Mouse (Mus musculus): Measurements from ENCODE around the gene Stmn1. TPM values are rescaled to one million over a fixed set of nuclear protein-coding genes. Genes with fewer than 3 reads are reported as not detected.

Stmn1 gene
- polyA plus RNA-seq, 1 experiment from 2014 or later = 1,880 TPM

DNA sequence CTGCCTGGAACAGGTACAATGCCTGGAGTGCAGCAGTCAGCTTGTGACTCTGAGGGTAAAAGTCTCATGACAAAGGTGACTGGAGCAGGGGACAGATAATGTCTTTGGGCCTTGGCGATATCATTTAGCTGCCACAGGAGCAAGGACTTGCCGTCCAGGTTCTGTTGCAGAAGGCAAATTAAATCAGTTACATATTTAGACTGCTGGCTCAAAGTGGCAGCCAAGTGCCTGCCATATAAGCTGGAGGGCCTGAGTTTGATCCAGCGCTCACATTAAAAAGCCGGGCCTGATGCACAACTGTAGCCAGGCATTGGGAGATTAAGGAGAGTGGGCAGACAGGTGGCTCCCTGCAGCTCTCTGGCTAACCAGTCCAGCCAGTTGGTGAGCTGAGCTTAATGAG is 11.7 kb downstream of the Stmn1 start:
- Histone ChIP-seq H3K36me3 (ENCODE audit: control insufficient read depth, insufficient read depth, low read length) (peaks cover 15% of the 10 kb centered on the region), H3K4me1 (ENCODE audit: control insufficient read depth, insufficient read depth, low read length) (no peaks in the 10 kb centered on the region), H3K27me3 (ENCODE audit: control insufficient read depth, insufficient read depth, low read length) (0 out of 2 replicates have a peak, but pooled peaks cover 4% of the 10 kb centered on the region), H3K4me2 (replicated peaks; ENCODE audit: low read depth, low read length) (no peak overlapping the region), H3K27ac (ENCODE audit: low read depth, low read length) (no peak overlapping the region), H3K9me3 (ENCODE audit: control insufficient read depth, low read length) (no peaks in the 10 kb centered on the region), H3K9ac (ENCODE audit: low read depth, low read length) (no peak overlapping the region), H3K4me3 (ENCODE audit: low read length) (no peak overlapping the region)
- 88% methylated on average over 4 of the region's 4 CpGs for WGBS
- no peak for ATAC-seq (ENCODE audit: low FRiP score, low TSS enrichment)

DNA sequence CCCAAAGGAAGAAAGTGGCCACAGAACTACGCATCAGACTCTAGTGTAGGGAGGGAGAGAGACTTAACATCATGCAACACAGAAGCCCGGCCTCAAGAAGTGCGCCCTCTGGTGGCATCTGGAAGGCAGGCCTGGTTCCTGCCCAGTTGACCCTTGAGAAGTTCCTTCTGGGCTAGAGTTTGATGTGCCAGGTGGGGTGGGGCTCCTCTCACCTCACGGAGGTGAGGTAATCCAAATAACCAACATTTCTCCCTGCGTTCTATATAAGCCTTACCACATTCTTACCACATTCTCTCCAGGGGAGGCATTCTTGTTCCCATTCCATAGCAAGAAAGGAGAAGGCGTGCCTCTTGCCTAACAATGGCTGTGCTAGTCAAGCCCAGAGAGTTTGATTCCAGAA is 12.7 kb downstream of the Stmn1 start:
- Histone ChIP-seq H3K4me1 (ENCODE audit: control insufficient read depth, insufficient read depth, low read length) (no peaks in the 10 kb centered on the region), H3K9ac (ENCODE audit: low read depth, low read length) (no peak overlapping the region), H3K27me3 (ENCODE audit: control insufficient read depth, insufficient read depth, low read length) (0 out of 2 replicates have a peak, but pooled peaks cover 4% of the 10 kb centered on the region), H3K4me2 (replicated peaks; ENCODE audit: low read depth, low read length) (no peak overlapping the region), H3K27ac (ENCODE audit: low read depth, low read length) (no peak overlapping the region), H3K9me3 (ENCODE audit: control insufficient read depth, low read length) (no peaks in the 10 kb centered on the region), H3K4me3 (ENCODE audit: low read length) (no peak overlapping the region), H3K36me3 (ENCODE audit: control insufficient read depth, insufficient read depth, low read length) (peaks cover 5% of the 10 kb centered on the region; the same call in 1 of the 2 replicates)
- 19% methylated on average over 6 of the region's 6 CpGs for WGBS
- ATAC-seq (ENCODE audit: low FRiP score, low TSS enrichment) = no peak

DNA sequence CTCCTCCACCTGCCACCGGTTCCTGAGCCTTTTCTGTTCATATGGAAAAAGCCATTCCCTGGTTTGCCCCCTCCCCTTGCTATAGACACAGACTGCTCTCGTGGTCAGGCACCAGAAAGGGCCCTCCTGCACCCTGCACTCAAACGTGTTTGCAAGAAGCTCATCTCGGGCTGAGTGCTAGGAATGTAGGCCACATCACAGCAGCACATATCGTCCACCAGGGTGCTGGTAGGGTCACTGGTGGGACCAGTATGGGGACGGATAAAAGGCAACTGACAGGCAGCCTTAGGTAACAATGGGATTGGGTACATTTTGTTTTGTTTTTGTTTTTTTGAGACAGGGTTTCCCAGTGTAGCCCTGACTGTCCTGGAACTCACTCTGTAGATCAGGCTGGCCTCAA is 13.2 kb downstream of the Stmn1 start:
- H3K4me2 ChIP-seq (replicated peaks; ENCODE audit: low read depth, low read length) = no peak overlapping the region
- WGBS = 62% methylated on average over 6 of the region's 6 CpGs
- no peak overlapping the region for H3K27ac ChIP-seq (ENCODE audit: low read depth, low read length)
- no peaks in the 10 kb centered on the region for H3K4me1 ChIP-seq (ENCODE audit: control insufficient read depth, insufficient read depth, low read length)
- no peaks in the 10 kb centered on the region for H3K9me3 ChIP-seq (ENCODE audit: control insufficient read depth, low read length)
- ATAC-seq (ENCODE audit: low FRiP score, low TSS enrichment) = no peak
- 0 out of 2 replicates have a peak, but pooled peaks cover 4% of the 10 kb centered on the region for H3K27me3 ChIP-seq (ENCODE audit: control insufficient read depth, insufficient read depth, low read length)
- H3K9ac ChIP-seq (ENCODE audit: low read depth, low read length) = no peak overlapping the region
- no peak overlapping the region for H3K4me3 ChIP-seq (ENCODE audit: low read length)
- 0 out of 2 replicates have a peak, but pooled peaks cover 4% of the 10 kb centered on the region for H3K36me3 ChIP-seq (ENCODE audit: control insufficient read depth, insufficient read depth, low read length)

DNA sequence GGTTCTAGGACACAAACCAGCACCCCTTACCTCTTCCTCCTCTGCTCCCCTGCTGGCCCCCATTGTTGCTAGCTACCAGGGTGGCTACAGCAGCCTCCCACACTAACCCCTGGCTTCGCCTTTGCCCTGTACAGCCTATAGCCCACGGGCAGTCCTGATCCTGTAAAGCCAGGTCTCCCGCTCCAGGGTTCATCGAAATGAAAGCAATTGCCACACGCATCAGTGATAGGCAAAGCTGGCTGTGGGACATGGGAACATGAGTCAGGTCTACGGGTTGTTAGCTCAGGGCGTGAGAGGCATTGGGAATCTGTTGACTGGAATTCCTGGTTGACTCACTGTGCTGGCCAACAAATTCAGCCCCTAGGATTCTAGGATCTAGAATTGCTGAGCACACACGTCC is 14.3 kb downstream of the Stmn1 start:
- Histone ChIP-seq H3K4me3 (ENCODE audit: low read length) (no peak overlapping the region), H3K4me2 (replicated peaks; ENCODE audit: low read depth, low read length) (no peak overlapping the region), H3K27me3 (ENCODE audit: control insufficient read depth, insufficient read depth, low read length) (0 out of 2 replicates have a peak, but pooled peaks cover 4% of the 10 kb centered on the region), H3K4me1 (ENCODE audit: control insufficient read depth, insufficient read depth, low read length) (no peaks in the 10 kb centered on the region), H3K9ac (ENCODE audit: low read depth, low read length) (no peak overlapping the region), H3K9me3 (ENCODE audit: control insufficient read depth, low read length) (no peaks in the 10 kb centered on the region), H3K27ac (ENCODE audit: low read depth, low read length) (no peak overlapping the region), H3K36me3 (ENCODE audit: control insufficient read depth, insufficient read depth, low read length) (no peaks in the 10 kb centered on the region)
- ATAC-seq (ENCODE audit: low FRiP score, low TSS enrichment) = no peak
- WGBS = 69% methylated on average over 8 of the region's 8 CpGs

DNA sequence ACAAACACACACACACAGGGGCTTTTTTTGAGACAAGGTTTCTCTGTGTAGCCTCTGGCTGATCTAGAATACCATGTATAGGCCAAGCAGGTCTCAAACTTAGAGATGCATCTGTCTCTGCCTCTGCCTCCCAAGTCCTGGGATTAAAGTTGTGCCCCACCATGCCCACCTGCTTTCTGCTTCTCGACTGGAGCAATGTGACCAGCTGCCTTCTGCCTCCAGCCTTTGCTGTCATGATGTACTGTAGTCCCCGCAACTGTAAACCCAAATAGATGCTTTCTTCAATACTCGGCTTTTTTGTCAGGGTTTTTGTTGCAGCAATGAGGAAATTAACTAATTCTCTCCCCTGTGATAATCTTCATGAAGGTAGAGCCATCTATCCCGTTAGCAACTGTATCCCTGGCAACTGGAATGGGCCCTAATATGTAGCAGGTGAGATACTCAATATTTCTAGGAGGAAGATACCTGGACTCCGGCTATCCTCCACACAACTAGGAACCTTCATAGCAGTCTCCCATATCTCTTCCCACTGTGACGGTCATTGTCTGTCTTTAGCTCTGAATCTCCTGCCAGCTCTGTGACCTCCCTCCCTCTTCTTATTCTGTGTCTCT is 15.1 kb downstream of the Stmn1 start:
- 65% methylated on average over 6 of the region's 6 CpGs for WGBS

DNA sequence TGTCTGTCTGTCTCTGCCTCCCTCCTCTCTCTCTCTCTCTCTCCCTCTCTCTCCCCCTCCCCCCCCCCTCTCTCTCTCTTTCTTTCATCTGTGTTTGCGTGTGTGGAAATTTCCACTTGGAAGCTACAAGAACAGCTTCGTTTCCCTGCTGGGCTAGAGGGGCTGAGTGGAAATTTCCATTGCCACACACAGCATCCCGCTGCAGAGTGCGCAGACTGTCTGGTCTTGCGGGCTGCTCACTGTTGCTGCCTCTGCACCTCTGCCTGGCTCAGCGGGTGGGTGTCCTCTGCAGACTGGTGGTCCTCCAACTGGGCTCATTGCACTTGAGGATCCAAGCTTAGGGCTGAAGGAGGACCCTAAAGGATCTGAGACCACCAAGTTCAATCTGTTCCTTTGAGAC is 15.6 kb downstream of the Stmn1 start:
- H3K27ac ChIP-seq (ENCODE audit: low read depth, low read length) = no peak overlapping the region
- 0 out of 2 replicates have a peak, but pooled peaks cover 4% of the 10 kb centered on the region for H3K27me3 ChIP-seq (ENCODE audit: control insufficient read depth, insufficient read depth, low read length)
- no peaks in the 10 kb centered on the region for H3K4me1 ChIP-seq (ENCODE audit: control insufficient read depth, insufficient read depth, low read length)
- WGBS = 64% methylated on average over 6 of the region's 6 CpGs
- H3K9ac ChIP-seq (ENCODE audit: low read depth, low read length) = no peak overlapping the region
- no peak overlapping the region for H3K4me2 ChIP-seq (replicated peaks; ENCODE audit: low read depth, low read length)
- ATAC-seq (ENCODE audit: low FRiP score, low TSS enrichment) = no peak
- no peaks in the 10 kb centered on the region for H3K9me3 ChIP-seq (ENCODE audit: control insufficient read depth, low read length)
- no peaks in the 10 kb centered on the region for H3K36me3 ChIP-seq (ENCODE audit: control insufficient read depth, insufficient read depth, low read length)
- H3K4me3 ChIP-seq (ENCODE audit: low read length) = no peak overlapping the region

More for the DNA sequence above, 15.1 kb downstream of the Stmn1 start:
- no peaks in the 10 kb centered on the region for H3K36me3 ChIP-seq (ENCODE audit: control insufficient read depth, insufficient read depth, low read length)
- no peaks in the 10 kb centered on the region for H3K9me3 ChIP-seq (ENCODE audit: control insufficient read depth, low read length)
- H3K27ac ChIP-seq (ENCODE audit: low read depth, low read length) = no peak overlapping the region
- H3K4me3 ChIP-seq (ENCODE audit: low read length) = no peak overlapping the region
- ATAC-seq (ENCODE audit: low FRiP score, low TSS enrichment) = no peak
- H3K27me3 ChIP-seq (ENCODE audit: control insufficient read depth, insufficient read depth, low read length) = 0 out of 2 replicates have a peak, but pooled peaks cover 4% of the 10 kb centered on the region
- H3K9ac ChIP-seq (ENCODE audit: low read depth, low read length) = no peak overlapping the region
- H3K4me1 ChIP-seq (ENCODE audit: control insufficient read depth, insufficient read depth, low read length) = no peaks in the 10 kb centered on the region
- no peak overlapping the region for H3K4me2 ChIP-seq (replicated peaks; ENCODE audit: low read depth, low read length)

DNA sequence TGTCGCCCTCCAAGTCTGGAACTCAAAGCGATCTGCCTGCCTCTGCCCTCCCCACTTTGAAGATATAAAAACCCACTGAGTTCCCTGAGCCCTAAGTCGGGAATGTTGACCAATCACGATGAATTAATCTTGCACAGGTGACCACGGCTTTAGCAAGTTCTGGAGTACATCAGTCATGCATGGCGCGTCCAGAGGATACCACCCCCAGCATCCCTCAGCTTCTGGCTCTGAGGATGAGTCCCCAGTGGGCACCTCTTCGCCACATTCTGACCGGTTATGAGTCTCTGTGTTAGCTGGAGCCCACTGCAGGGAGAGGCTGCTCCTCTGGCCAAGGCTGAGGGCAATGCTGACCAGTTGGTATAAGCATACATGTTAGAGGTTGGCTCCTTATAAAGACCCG is 16.1 kb downstream of the Stmn1 start:
- H3K27me3 ChIP-seq (ENCODE audit: control insufficient read depth, insufficient read depth, low read length) = 0 out of 2 replicates have a peak, but pooled peaks cover 4% of the 10 kb centered on the region
- H3K36me3 ChIP-seq (ENCODE audit: control insufficient read depth, insufficient read depth, low read length) = no peaks in the 10 kb centered on the region
- no peak overlapping the region for H3K4me3 ChIP-seq (ENCODE audit: low read length)
- H3K9ac ChIP-seq (ENCODE audit: low read depth, low read length) = no peak overlapping the region
- H3K4me1 ChIP-seq (ENCODE audit: control insufficient read depth, insufficient read depth, low read length) = no peaks in the 10 kb centered on the region
- ATAC-seq (ENCODE audit: low FRiP score, low TSS enrichment) = no peak
- H3K4me2 ChIP-seq (replicated peaks; ENCODE audit: low read depth, low read length) = no peak overlapping the region
- H3K27ac ChIP-seq (ENCODE audit: low read depth, low read length) = no peak overlapping the region
- no peaks in the 10 kb centered on the region for H3K9me3 ChIP-seq (ENCODE audit: control insufficient read depth, low read length)
- WGBS = 84% methylated on average over 10 of the region's 10 CpGs

DNA sequence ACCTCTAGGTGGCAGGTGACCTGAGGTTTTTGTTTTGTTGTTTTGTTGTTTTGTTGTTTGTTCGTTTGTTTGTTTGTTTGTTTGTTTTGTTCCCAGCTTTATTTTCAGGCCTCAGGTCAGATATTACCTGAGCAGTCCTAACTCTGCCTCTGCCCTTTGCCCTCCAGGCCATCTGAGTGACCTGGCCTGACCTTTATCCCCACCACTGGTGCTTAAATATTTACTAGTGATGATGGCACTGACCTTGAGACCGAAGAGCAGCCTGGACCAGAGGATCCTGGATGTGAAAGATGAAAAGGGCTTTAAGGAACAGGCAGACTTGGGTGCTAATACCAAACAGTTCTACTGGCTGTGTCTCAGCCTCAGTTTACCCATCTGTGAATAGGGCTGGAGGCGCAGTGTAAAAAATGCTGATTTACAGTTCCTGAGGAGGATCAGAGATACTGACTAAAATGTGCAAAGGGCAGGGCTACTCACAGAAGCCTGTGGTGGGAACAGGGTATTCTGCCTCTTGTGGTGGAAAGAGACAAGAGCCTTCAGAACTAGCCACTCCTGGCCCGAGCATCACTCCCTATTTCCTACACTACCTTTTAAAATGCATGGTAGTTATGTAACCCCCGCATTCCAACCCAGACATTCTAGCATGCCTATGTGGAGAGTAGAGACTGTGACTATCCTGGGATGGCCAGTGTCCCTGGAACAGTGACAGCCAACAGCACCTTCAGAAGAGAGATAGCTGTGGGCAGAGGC is 17.2 kb downstream of the Stmn1 start:
- Histone ChIP-seq H3K9me3 (ENCODE audit: control insufficient read depth, low read length) (no peaks in the 10 kb centered on the region; the same call in 1 of the 2 replicates), H3K4me3 (ENCODE audit: low read length) (no peak overlapping the region), H3K4me1 (ENCODE audit: control insufficient read depth, insufficient read depth, low read length) (no peaks in the 10 kb centered on the region), H3K27me3 (ENCODE audit: control insufficient read depth, insufficient read depth, low read length) (0 out of 2 replicates have a peak, but pooled peaks cover 4% of the 10 kb centered on the region), H3K4me2 (replicated peaks; ENCODE audit: low read depth, low read length) (no peak overlapping the region), H3K27ac (ENCODE audit: low read depth, low read length) (no peak overlapping the region), H3K9ac (ENCODE audit: low read depth, low read length) (no peak overlapping the region), H3K36me3 (ENCODE audit: control insufficient read depth, insufficient read depth, low read length) (no peaks in the 10 kb centered on the region)
- 78% methylated on average over 5 of the region's 5 CpGs for WGBS
- ATAC-seq (ENCODE audit: low FRiP score, low TSS enrichment) = no peak

DNA sequence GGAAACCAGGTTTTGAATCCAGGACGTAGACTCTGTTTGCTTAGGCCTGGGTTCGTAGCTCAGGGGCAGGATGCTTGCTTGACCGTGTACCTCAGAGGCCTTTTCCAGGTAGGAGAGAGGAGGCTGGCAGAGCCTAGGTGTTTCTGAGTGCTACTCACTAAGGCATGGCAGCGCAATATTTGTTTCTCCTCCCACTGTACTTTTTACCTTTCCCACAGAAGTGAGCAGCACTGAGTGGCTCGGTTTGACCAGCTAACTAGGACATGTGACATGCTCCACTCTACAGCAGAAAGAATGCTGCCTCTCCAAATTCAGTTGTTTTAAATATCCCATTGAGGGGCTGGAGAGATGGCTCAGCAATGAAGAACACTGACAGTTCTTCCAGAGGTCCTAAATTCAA is 20.1 kb downstream of the Stmn1 start:
- Histone ChIP-seq H3K4me2 (replicated peaks; ENCODE audit: low read depth, low read length) (no peak overlapping the region), H3K27ac (ENCODE audit: low read depth, low read length) (no peak overlapping the region), H3K9me3 (ENCODE audit: control insufficient read depth, low read length) (no peaks in the 10 kb centered on the region; the same call in 1 of the 2 replicates), H3K4me1 (ENCODE audit: control insufficient read depth, insufficient read depth, low read length) (no peaks in the 10 kb centered on the region), H3K9ac (ENCODE audit: low read depth, low read length) (no peak overlapping the region), H3K27me3 (ENCODE audit: control insufficient read depth, insufficient read depth, low read length) (no peaks in the 10 kb centered on the region), H3K4me3 (ENCODE audit: low read length) (no peak overlapping the region), H3K36me3 (ENCODE audit: control insufficient read depth, insufficient read depth, low read length) (no peaks in the 10 kb centered on the region)
- ATAC-seq (ENCODE audit: low FRiP score, low TSS enrichment) = no peak
- 85% methylated on average over 5 of the region's 5 CpGs for WGBS

Data from kidney, embryonic 14.5 days (tissue).